Mouse (Mus musculus) megakaryocyte, embryonic 14.5 days (primary cell): ENCODE measurements at regions not wholly inside any gene's neighbourhood (a gene's known extent, or its start where the extent isn't known, plus 50 kb on each side); places are given as distances from the start of the nearest gene placed in this dataset.

Source experiments
- FLI1 ChIP-seq: IDR thresholded peaks from 2 replicates; pipeline ENCODE4 v1.6.1; 2012; ENCODE audit warnings: low read length, inconsistent platforms, mixed read lengths
- GATA1 ChIP-seq: IDR thresholded peaks from 3 replicates; pipeline ENCODE4 v1.6.1; 2012; ENCODE audit warnings: mixed read lengths, low read length, inconsistent platforms, borderline replicate concordance

DNA sequence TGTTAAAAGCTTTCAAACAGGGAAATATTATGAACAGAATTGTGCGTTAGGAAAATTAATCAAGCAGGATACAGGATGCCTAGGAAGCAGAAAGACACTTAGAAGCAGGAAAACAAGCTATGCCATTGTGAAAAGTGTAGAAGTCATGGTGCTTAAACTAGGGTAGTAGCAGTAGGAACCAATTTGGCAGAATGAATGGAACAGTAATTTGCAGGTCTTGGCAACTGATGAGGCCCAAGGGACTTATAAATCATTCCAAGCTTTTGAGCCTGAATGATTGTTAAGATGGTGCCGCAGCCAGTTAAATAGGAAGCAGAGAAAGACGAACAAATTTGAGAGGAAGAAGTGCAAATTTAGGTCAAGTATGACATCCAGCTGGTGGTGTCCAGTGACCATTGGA, 360.5 kb upstream of the Mef2c start:
- no peak for TF ChIP-seq FLI1
- TF ChIP-seq GATA1, result no peak
